Mouse (Mus musculus) liver, postnatal 0 days (tissue): ENCODE measurements at regions not wholly inside any gene's neighbourhood (a gene's known extent, or its start where the extent isn't known, plus 50 kb on each side); places are given as distances from the start of the nearest gene placed in this dataset.
A peak's percentile ranks its signal among the peaks of the same experiment; 100 is the strongest.

ENCODE experiments used
- ATAC-seq: fragments of 200-750 bp; cut with Nextera tagmentation; 2 replicates; pipeline ENCODE4 v1.8.0; 2017; ENCODE audit warnings: mild to moderate bottlenecking, moderate library complexity
- DNase-seq: peaks from one replicate; pipeline ENCODE4 v3.0.0-alpha.2; 2016
- H3K27ac ChIP-seq: fragments of 300-500 bp; sonication (generic); 2 replicates; pipeline ENCODE4 v1.5.1; 2014; ENCODE audit warnings: antibody characterized with exemption, moderate library complexity, mild to moderate bottlenecking, low read depth
- H3K27me3 ChIP-seq: fragments of 300-500 bp; sonication (generic); 2 replicates; pipeline ENCODE4 v1.6.1; 2014; ENCODE audit warnings: low read length, control low read depth, mixed read lengths; ENCODE audit not compliant: insufficient read depth
- H3K36me3 ChIP-seq: fragments of 300-500 bp; sonication (generic); replicated peaks from 2 replicates; pipeline ENCODE4 v1.6.1; 2014; ENCODE audit warnings: mild to moderate bottlenecking, control low read depth, low read length, moderate library complexity, mixed read lengths; ENCODE audit not compliant: insufficient read depth
- H3K4me1 ChIP-seq: fragments of 300-500 bp; sonication (generic); 2 replicates; pipeline ENCODE4 v1.6.1; 2014; ENCODE audit warnings: antibody characterized with exemption, mild to moderate bottlenecking, control low read depth; ENCODE audit not compliant: insufficient read depth
- H3K4me2 ChIP-seq: fragments of 300-500 bp; sonication (generic); 2 replicates; pipeline ENCODE4 v1.6.1; 2014; ENCODE audit warnings: low read depth, mild to moderate bottlenecking, low read length, moderate library complexity, mixed read lengths
- H3K4me3 ChIP-seq: fragments of 300-500 bp; sonication (generic); 2 replicates; pipeline ENCODE4 v1.5.1; 2014; ENCODE audit warnings: low read depth, low read length
- H3K9ac ChIP-seq: fragments of 300-500 bp; sonication (generic); replicated peaks from 2 replicates; pipeline ENCODE4 v1.6.1; 2014; ENCODE audit warnings: mild to moderate bottlenecking, moderate library complexity
- H3K9me3 ChIP-seq: fragments of 300-500 bp; sonication (generic); 2 replicates; pipeline ENCODE4 v1.6.1; 2016; ENCODE audit warnings: mild to moderate bottlenecking, control low read depth, low read length, mixed read lengths
- CTCF ChIP-seq: sonication (generic); IDR thresholded peaks from 2 replicates; pipeline ENCODE4 v1.5.1; 2016; ENCODE audit warnings: antibody characterized with exemption, low read depth
- EP300 ChIP-seq: IDR thresholded peaks from 2 replicates; pipeline ENCODE4 v1.6.1; 2016; ENCODE audit warnings: antibody characterized with exemption, low read depth, mild to moderate bottlenecking
- WGBS: fragments of 180-500 bp; shearing (Covaris S2); extraction: QIAGEN DNeasy Blood & Tissue Kit; methylation state at CpG from one replicate; pipeline ENCODE4 v1.1.7; 2014; ENCODE audit not compliant: insufficient replicate concordance; 5-methylcytosine and 5-hydroxymethylcytosine counted together

DNA sequence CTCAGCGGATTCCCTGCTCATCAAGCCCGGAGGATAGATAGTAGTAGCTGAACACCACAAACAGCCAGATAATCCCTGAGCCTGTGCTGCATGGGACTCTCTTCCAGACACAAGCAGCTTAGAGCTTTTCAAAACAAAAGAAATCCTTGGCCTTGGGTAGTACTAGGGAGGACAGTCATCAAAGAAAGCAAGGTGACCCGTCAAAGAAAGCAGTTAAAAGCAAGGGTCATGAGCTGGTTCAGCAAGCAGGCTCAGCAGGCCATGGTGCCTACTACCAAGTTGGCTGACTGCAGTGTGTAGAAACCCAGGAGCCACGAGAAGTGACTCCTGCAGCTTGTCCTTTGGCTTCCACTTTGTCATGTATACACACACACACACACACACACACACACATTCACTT, 477.1 kb upstream of the Mgmt start:
- WGBS: 57% methylated on average over 4 of the region's 4 CpGs
- TF ChIP-seq EP300 (no peak), CTCF (no peak)
- Histone ChIP-seq H3K4me1 (no peaks in the 10 kb centered on the region), H3K4me2 (no peak overlapping the region), H3K27ac (no peak overlapping the region), H3K27me3 (no peaks in the 10 kb centered on the region), H3K9ac (no peak overlapping the region), H3K36me3 (no peaks in the 10 kb centered on the region), H3K4me3 (no peak overlapping the region), H3K9me3 (no peaks in the 10 kb centered on the region)
- DNase-seq (no peak), ATAC-seq (no peak)

DNA sequence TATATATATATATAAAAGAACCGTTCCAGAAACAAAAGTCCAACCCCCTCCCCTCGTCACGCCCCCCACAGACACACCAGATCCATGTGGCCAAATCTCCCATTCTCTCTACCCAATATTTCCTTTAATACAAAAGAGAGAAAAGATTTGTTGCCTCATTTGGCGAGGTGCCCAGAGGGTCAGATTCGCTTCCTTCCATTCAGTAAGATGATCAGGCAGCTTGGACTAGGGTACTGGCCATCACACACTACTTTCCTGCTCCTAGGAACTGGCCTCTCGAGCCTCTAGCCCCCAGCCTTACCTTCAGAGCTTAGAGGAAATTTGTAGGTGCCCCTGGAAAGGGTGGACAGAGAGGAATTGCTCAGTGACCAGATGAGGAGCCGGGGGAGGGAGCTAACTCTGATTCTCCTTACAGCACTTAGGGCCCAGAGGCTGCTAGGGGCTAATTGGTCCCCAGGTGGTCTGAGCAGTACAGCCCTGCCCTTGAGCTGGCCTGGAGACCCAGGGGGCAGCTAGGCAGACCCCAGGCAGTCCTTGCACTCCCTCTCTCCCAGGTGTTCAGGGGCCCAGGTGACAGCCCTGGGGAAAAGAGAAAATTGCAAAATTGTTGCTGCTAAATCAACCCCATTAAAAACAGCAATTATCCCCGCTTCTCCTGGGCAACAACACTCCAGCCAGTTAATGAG, 470.4 kb upstream of the Mgmt start:
- no peak for ATAC-seq
- no peak overlapping the region for H3K9ac ChIP-seq
- no peaks in the 10 kb centered on the region for H3K4me1 ChIP-seq
- DNase-seq: no peak
- no peaks in the 10 kb centered on the region for H3K9me3 ChIP-seq
- H3K27ac ChIP-seq: no peak overlapping the region
- H3K4me3 ChIP-seq: no peak overlapping the region
- no peak for TF ChIP-seq EP300
- no peak for TF ChIP-seq CTCF
- no peak overlapping the region for H3K4me2 ChIP-seq
- 64% methylated on average over 8 of the region's 8 CpGs for WGBS
- H3K36me3 ChIP-seq: no peaks in the 10 kb centered on the region
- H3K27me3 ChIP-seq: no peaks in the 10 kb centered on the region

DNA sequence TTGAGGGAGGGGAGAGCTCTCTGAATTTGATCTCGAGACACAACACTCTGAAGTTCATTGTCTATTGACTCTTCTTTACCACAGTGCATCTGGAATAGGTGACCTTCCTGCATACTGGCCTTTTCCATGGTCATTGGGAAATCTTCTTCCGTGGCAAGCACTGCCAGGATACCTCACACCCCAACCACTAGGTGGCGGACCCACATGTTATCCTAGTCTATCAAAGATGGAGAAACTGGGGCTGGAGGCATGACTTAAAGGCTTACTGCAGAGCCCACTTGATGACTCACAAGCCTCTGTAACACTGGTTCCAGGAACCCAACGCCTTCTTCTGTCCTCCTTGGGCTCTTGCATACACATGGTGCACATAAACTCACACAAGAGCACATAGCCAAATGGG, 467.2 kb upstream of the Mgmt start:
- 57% methylated on average over 4 of the region's 4 CpGs for WGBS
- DNase-seq (no peak), ATAC-seq (no peak)

DNA sequence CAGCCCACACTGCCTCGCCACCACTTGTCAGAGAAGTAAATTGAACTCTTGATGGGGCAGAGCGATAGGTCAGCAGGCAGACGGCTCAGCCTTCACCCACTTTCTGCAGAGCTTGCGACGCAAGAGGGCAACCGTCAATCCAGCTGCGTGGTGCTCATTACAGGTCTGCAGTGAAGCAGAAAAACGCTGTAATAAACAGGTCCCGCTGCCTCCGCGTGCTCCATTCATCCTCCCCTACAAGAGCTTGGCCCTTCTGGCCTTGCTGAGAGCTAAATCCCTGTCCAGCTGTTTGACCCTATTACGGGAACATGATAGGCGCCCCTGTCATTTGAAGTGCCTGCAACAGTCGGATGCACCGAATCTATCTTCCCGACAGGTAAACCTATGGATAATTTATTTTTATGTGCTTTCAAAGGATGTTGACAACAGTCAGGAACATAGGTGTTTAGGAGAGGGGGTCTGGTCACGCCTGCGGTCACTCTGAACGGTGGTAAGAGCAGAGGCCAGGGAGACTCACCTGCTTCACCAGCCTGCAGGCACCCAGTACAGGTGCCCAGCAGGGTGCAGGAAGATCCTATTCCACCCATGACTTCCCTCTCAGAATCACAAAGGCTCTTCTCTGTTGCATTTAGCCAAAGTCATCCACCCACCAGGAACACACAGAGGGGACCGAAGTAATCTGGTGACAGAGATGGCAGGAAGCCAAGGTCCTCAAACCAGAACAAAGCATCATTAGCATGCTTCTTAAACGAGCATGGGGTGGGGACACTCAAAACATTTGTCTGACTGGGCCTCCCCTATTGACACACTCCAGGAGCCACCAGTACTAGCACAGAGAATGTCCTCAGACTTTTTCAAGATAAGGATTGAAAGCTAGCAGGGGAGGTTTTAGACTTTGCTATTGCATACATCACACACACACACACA, 464.1 kb upstream of the Mgmt start:
- Histone ChIP-seq H3K9ac (no peak overlapping the region), H3K27me3 (no peaks in the 10 kb centered on the region), H3K4me2 (no peak overlapping the region), H3K4me3 (no peak overlapping the region), H3K4me1 (no peaks in the 10 kb centered on the region), H3K36me3 (no peaks in the 10 kb centered on the region), H3K9me3 (no peaks in the 10 kb centered on the region), H3K27ac (no peak overlapping the region)
- TF ChIP-seq CTCF (no peak), EP300 (no peak)
- ATAC-seq (no peak), DNase-seq (no peak)
- 70% methylated on average over 21 of the region's 21 CpGs for WGBS

More for the DNA sequence above, 467.2 kb upstream of the Mgmt start:
- Histone ChIP-seq H3K9me3 (no peaks in the 10 kb centered on the region), H3K4me3 (no peak overlapping the region), H3K27me3 (no peaks in the 10 kb centered on the region), H3K4me1 (no peaks in the 10 kb centered on the region), H3K27ac (no peak overlapping the region), H3K4me2 (no peak overlapping the region), H3K36me3 (no peaks in the 10 kb centered on the region), H3K9ac (no peak overlapping the region)
- no peak for TF ChIP-seq EP300
- TF ChIP-seq CTCF: peak; percentile 37

DNA sequence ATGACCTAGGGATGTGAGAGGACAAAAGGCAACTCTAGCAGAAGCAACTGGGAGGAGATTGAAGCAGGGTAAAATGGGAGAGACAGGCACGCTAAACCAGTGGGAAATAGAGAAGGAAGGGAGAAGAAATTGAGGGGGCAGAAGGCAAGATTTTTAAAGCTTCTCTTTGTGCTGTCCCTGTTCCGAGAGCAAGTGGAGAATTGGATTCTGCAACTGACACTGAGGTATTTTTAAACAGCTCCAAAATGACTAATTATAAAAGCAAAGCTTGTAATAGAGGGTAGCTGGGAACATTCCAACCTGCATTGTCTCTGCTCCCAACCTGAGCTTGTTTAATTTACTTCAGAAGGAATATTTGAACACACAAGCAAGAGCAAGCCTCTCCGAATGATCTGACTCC, 460.7 kb upstream of the Mgmt start:
- H3K27me3 ChIP-seq: no peaks in the 10 kb centered on the region
- H3K36me3 ChIP-seq: no peaks in the 10 kb centered on the region
- no peak overlapping the region for H3K9ac ChIP-seq
- no peak overlapping the region for H3K4me3 ChIP-seq
- 70% methylated on average over 3 of the region's 3 CpGs for WGBS
- H3K27ac ChIP-seq: no peak overlapping the region
- H3K9me3 ChIP-seq: no peaks in the 10 kb centered on the region
- H3K4me1 ChIP-seq: no peaks in the 10 kb centered on the region
- H3K4me2 ChIP-seq: no peak overlapping the region
- ATAC-seq (no peak), DNase-seq (no peak)
- no peak for TF ChIP-seq CTCF
- no peak for TF ChIP-seq EP300

DNA sequence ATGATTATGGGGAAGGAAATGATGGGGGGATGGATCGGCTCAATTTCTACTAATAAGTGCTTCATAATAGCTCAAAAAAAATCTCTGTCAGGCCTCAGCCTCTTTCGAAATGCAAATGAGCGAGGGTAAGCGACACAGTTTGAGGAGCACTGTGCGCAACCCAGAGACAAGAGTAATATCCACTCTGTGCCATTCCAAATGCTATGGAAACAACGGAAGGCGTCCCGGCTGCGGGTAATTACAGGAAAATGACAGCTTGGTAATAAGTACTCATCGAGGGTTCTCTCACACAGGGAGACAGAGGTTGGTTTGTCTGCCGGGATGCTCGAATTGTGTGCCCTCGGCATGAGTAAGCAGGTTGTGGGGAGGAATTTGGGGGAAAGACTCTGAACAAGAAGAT, 459.9 kb upstream of the Mgmt start:
- Histone ChIP-seq H3K36me3 (no peaks in the 10 kb centered on the region), H3K4me1 (no peaks in the 10 kb centered on the region), H3K27me3 (no peaks in the 10 kb centered on the region), H3K4me3 (no peak overlapping the region), H3K9me3 (no peaks in the 10 kb centered on the region), H3K4me2 (no peak overlapping the region), H3K9ac (no peak overlapping the region), H3K27ac (no peak overlapping the region)
- TF ChIP-seq EP300 (no peak), CTCF (no peak)
- ATAC-seq: no peak
- 86% methylated on average over 13 of the region's 13 CpGs for WGBS
- no peak for DNase-seq
